Mouse (Mus musculus): ENCODE results near the gene Commd8.

Gene Commd8

DNA sequence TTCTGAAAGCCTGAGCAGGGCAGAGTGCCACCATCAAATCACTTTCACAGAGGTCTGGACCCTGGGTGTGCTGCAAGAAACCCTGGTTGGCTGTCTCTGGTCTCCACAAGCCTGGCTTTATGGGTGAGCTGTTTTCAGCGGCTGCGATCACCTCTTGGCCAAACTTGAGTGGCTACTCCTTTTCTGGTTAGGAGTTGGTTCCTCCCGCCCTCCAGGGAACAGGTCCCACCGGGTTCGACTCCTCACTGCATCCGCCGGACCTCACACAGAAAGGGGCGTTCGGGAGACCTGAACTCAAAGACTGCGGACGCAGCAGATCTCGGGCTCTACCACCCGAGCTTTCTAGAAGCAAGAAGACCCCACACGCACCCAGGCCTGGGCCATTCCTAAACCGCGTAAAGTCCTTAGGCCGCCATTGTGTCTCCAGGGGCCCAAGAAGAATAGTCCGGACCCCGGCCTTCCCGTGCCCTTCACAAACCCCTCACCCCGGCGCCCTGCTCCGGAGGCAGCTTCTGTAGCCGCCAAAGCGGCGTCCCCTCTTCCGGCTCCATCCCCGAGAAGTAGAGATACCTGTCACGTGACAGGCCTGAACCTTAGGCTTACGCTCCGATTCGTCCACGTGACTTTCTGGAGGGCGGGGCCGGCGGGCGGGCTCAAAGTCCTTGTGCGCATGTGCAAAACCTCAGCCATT is at the start of gene Commd8:
TSS of gene Commd8 (minus strand) at position 596 of the 691 bp plus-strand sequence.
- in situ Hi-C loops (cut with MseI, MboI), result no loop called here

- in situ Hi-C loops (cut with MseI, MboI), result no loop called here
Measured at GRCm38 (mm10) chr5:72211741-72212140, 43.8 kb upstream of the Commd8 start.

DNA sequence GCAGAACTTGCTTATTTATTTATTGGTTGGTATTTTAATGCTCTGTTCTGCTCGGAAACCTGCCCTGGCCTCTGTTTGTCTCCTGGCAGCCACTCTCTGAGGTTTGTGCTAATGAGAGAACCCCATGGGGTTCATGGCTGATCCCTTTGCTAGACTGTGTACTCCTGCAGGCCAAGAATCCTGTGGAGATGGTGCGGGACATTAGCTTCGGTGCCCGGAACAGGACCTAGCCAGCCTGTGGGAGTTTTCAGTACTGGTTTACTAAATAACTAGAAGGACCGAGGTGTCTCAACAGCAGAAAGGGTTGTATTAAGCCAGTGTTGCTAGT is 42.8 kb upstream of the Commd8 start:
- in situ Hi-C loops (cut with MseI, MboI), result no loop called here

DNA sequence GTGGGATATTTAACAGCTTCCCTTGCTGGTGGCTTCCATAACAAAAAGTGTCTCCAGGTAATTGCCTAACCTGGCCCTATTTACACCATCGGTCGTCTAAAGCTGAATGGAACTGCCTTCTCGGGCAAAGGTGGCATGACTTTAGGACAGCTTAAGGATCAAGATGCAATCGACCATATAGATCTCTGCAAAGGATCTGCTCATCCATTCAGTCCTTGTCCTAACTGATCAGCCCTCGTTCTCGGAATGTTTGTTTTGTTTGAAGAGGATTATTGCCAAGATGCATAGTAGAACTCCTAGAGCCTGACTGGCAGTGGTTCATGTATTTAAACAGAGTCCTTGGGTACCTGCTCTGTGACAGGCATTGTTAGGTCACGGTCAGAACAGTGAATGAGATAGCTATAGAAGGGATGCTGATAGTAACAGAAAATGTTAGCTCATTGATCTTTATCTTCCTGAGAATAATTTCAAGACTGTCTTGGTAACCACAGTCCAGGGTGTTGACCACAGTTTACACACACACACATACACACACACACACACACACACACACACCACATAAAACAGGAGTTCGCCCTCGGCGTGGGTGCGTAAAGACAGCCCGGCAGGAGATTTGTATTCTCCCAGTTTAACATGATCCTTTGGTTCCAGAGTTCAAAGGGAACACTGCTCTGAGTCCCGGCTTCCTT is 42.3 kb upstream of the Commd8 start:
- in situ Hi-C loops (cut with MseI, MboI), result no loop called here

DNA sequence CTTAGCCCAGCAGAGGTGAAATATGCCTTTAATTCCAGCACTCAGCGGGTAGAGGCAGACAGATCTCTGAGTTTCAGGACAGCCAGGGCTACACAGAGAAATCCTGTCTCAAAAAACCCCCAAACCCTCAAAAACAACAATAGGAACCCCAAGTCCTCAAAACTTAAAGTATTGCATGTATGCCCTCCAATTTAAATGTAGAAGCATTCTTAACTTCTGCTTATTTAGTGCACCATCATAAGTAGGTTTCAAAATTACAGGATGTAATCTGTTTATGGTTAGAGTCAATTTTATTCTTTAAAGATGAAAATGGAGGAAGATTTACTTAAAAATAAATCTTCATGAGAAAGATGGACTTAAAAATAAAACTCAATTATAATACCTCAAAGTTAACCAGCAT is 40.5 kb upstream of the Commd8 start:
- in situ Hi-C loops (cut with MseI, MboI), result no loop called here

- in situ Hi-C loops (cut with MseI, MboI), result no loop called here
Measured at GRCm38 (mm10) chr5:72205271-72205670, 37.3 kb upstream of the Commd8 start.

- in situ Hi-C loops (cut with MseI, MboI), result no loop called here
Measured at GRCm38 (mm10) chr5:72204507-72204906, 36.5 kb upstream of the Commd8 start.

DNA sequence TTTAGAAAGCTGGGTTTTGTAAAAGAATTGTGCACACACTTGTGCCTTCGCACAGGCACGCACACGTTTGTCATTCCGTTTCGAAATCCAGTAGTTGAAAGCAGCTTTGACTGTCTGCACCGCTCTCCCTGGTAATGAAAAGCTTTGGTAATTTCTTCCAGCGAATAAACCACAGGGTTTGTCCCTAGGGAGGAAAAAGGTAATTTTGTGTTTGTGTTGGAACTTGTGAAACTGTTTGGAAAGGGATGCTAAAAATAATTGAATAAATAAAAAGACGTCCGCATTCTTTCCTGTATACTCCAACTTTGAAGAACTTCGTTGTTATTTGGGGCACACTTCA is 35.7 kb upstream of the Commd8 start:
- in situ Hi-C loops (cut with MseI, MboI), result no loop called here

- in situ Hi-C loops (cut with MseI, MboI), result no loop called here
Measured at GRCm38 (mm10) chr5:72203028-72203733, 35.2 kb upstream of the Commd8 start.

GRCm38 (mm10) chr5:72202016-72202415 is 34.0 kb upstream of the Commd8 start:
- in situ Hi-C loops (cut with MseI, MboI), result no loop called here

DNA sequence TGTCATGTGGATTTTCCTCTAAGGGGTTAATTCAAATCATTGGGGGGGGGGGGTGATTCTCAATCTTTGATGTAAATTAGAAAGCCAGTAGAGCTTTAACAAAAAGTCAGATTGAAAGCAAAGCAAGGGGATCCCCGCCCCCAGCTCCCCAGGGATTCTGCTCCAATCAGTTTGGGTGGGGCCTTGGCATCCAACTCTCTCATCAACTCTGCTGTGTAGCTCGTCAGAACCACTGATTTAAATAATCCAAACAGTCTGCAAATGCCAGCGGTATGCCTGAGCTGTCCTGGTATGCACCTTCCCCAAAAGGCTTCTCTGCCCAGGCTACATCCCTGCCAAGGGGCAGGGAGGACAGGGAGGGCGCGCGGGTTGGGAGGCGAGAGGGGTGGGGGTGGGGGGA is 33.6 kb upstream of the Commd8 start:
- in situ Hi-C loops (cut with MseI, MboI), result no loop called here

GRCm38 (mm10) chr5:72195442-72195841 is 27.5 kb upstream of the Commd8 start:
- in situ Hi-C loops (cut with MseI, MboI), result no loop called here

DNA sequence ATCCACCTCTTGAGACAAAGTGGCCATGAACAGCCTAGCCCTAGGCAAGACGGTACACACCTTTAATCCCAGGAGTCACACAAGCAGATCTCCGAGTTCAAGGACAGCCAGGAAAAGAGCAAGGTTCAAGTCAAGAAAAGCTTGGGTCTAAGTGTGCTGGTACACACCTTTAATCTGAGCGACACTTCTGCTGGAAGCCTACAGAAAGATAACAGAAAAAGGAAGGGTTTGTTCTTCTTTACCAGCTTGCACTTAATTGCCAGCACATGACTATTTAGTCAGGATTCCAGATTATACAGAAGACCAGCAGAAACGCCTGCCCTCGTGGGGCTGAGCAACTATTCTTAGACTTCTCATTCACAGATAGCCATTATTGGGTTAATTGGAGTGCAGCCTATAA is 23.9 kb upstream of the Commd8 start:
- in situ Hi-C loops (cut with MseI, MboI), result no loop called here

GRCm38 (mm10) chr5:72191154-72191553 is 23.2 kb upstream of the Commd8 start:
- in situ Hi-C loops (cut with MseI, MboI), result no loop called here

- in situ Hi-C loops (cut with MseI, MboI), result no loop called here
Measured at GRCm38 (mm10) chr5:72184437-72185100, 16.6 kb upstream of the Commd8 start.

DNA sequence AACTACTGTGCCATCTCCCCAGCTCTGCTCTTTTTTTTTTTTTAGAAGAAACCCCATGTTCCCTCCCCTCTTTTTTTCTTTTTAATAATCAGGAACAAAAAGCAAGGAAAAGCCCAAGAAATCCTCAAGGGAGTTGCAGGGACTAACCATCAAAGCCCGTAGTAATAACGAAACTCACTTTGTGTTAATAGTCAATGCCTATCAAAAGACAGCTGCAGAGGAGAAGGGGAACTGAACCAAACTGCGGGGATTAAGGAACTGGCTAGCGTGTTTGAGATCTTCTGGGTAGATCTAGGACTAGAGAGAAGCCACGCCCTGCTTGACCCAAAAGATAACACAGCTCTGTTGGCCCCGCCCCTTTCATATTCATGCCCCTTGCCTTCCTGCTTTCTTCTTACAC is 15.9 kb upstream of the Commd8 start:
- in situ Hi-C loops (cut with MseI, MboI), result no loop called here

GRCm38 (mm10) chr5:72182804-72183203 is 14.8 kb upstream of the Commd8 start:
- in situ Hi-C loops (cut with MseI, MboI), result no loop called here

GRCm38 (mm10) chr5:72181194-72181593 is 13.2 kb upstream of the Commd8 start:
- in situ Hi-C loops (cut with MseI, MboI), result no loop called here

- in situ Hi-C loops (cut with MseI, MboI), result no loop called here
Measured at GRCm38 (mm10) chr5:72175530-72175929, 7.5 kb upstream of the Commd8 start.

GRCm38 (mm10) chr5:72175050-72175449 is 7.1 kb upstream of the Commd8 start:
- in situ Hi-C loops (cut with MseI, MboI), result no loop called here

DNA sequence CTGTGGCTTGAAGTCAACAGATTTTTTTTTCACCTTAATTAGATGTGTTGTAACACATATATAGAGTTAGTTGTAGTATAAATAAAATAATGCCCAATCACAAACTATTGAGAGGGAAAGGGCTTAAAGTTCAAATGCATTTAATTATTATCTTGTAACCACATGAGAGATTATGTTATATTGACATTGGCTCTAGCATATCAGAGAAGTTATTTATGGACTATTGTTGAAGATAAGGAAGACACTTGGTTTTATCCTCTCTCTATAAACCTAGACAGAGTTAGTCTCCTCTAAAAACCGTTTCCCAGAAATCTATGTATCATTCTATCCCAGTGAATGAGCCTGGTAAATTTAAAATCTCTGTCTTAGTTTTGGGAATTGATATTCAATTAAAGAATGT is 5.5 kb upstream of the Commd8 start:
- in situ Hi-C loops (cut with MseI, MboI), result loop anchor here (5.0 kb wide), 1 partner anchor 94 kb away; no protein-coding TSS in a partner anchor

DNA sequence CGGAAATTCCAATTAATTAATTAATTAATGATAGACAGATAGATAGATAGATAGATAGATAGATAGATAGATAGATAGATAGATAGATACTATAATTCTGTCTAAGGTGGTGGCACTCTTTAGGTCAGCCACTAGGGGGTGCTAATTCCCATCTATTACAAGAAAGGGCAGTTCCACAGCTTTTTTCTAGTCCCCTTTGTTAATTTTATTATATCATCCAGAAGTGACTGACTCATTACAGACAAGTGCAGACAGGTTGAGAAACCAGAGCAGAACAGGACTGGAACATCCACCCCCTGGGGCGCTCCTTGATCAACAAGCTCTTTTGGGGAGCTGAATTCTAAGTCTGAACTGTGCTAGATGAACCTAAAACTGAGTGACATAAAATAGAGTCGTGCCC is 4.7 kb upstream of the Commd8 start:
- in situ Hi-C loops (cut with MseI, MboI), result loop anchor here (5.0 kb wide), 1 partner anchor 95 kb away; no protein-coding TSS in a partner anchor

Data from mouse trophoblast stem cell (cell line).